Mouse (Mus musculus): ENCODE results near the gene Gm45716. TPM values are rescaled to one million over a fixed set of nuclear protein-coding genes. Genes with fewer than 3 reads are reported as not detected.

Gene Gm45716
- polyA plus RNA-seq, 1 experiment from 2014 or later: 56.4 TPM

Other genes starting within 250 kb of the Gm45716 start
- 6.3 and 6.5 TPM in 2 replicates for gene Pctp, start 184.8 kb upstream of the Gm45716 start, polyA plus RNA-seq (2014; fragmentation: Nextera tagmentation; extraction: Ambion mirVana)
- gene Tmem100, start 157.3 kb upstream of the Gm45716 start, polyA plus RNA-seq (2014; fragmentation: Nextera tagmentation; extraction: Ambion mirVana): 14.8 and 16.4 TPM in 2 replicates
- 68.8 and 71.9 TPM in 2 replicates for gene Mmd, start 61.8 kb downstream of the Gm45716 start, polyA plus RNA-seq (2014; fragmentation: Nextera tagmentation; extraction: Ambion mirVana)
- gene Hlf, start 203.2 kb downstream of the Gm45716 start, polyA plus RNA-seq (2014; fragmentation: Nextera tagmentation; extraction: Ambion mirVana): 4.3 TPM in 2 replicates